Mouse (Mus musculus): ENCODE data around the gene Ankrd44. TPM values are rescaled to one million over a fixed set of nuclear protein-coding genes. Genes with fewer than 3 reads are reported as not detected.

The Ankrd44 gene
- polyA plus RNA-seq, 1 experiment from 2014 or later, result 20.1 TPM

DNA sequence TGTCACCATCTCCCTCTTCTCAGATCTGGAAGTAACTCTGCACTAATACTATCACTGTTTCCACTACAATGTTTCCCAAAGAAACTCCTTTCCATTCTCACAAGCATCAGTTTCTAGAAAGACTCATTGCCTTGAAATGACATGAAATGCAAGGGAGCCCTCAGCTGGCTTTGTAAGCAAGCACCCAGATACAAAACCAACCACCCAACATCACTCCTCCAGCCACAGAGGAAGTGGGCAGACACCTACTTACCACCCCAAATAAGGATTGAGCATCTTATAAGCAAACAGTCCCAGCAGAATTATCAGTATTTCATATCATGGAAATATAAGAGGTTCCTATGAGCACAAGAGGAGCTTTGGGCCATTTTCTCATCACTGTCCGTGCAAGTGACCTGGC is 71.8 kb downstream of the Ankrd44 start:
- no peaks in the 10 kb centered on the region for H3K9me3 ChIP-seq
- H3K27me3 ChIP-seq, result no peaks in the 10 kb centered on the region
- no peak overlapping the region for H3K4me3 ChIP-seq
- H3K9ac ChIP-seq (replicated peaks), result no peak overlapping the region
- no peaks in the 10 kb centered on the region for H3K36me3 ChIP-seq
- no peak for ATAC-seq (ENCODE audit: low FRiP score, low read depth)
- peaks cover 14% of the 10 kb centered on the region; the same call in 1 of the 2 replicates for H3K4me1 ChIP-seq
- 81% methylated on average over 1 of the region's 1 CpGs for WGBS
- no peak overlapping the region for H3K4me2 ChIP-seq (replicated peaks)
- no peak overlapping the region for H3K27ac ChIP-seq (replicated peaks)

DNA sequence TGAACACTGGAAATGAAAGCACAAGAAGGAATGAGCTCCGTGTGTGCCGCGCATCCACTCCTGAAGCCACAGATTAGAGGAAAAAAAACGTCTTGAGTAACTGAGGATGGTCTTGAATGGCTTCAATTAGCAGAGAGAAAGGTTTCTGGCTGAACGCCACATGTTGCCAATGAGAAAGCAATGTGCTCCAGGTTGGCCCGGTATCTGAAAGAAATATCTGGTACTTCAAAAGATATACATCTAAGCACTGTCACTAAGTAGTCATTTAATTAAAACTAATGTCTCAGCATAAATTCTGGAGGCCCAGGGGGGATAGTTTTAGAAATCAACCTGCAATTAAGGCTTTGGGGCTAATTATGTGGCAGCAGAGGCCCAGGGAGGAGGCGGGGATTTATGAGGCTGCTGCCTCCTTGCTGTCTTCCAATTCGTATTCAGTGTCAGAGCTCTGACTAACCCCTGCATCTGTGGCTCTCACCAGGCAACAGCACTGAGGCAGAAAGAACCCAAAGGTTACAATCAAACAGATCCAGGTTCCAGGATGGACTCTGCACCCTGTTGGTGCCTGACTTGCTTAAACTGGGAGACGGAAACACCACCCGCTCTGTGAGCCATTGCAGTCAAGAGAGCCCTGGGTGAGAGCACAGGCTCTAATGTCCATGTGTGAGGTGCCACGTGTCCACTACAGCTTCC is 72.7 kb downstream of the Ankrd44 start:
- no peak overlapping the region for H3K27ac ChIP-seq (replicated peaks)
- peaks cover 14% of the 10 kb centered on the region; the same call in 1 of the 2 replicates for H3K4me1 ChIP-seq
- H3K4me2 ChIP-seq (replicated peaks), result no peak overlapping the region
- 0 out of 2 replicates have a peak, but pooled peaks have one; percentile 16 for ATAC-seq (ENCODE audit: low FRiP score, low read depth)
- WGBS, result 72% methylated on average over 11 of the region's 11 CpGs
- no peak overlapping the region for H3K9ac ChIP-seq (replicated peaks)
- H3K4me3 ChIP-seq, result no peak overlapping the region
- H3K9me3 ChIP-seq, result no peaks in the 10 kb centered on the region
- H3K36me3 ChIP-seq, result no peaks in the 10 kb centered on the region
- H3K27me3 ChIP-seq, result no peaks in the 10 kb centered on the region

- WGBS, result 77% methylated on average over 9 of the region's 9 CpGs
- no peaks in the 10 kb centered on the region for H3K9me3 ChIP-seq
- peaks cover 14% of the 10 kb centered on the region; the same call in 1 of the 2 replicates for H3K4me1 ChIP-seq
- ATAC-seq (ENCODE audit: low FRiP score, low read depth), result no peak
- no peak overlapping the region for H3K4me2 ChIP-seq (replicated peaks)
- no peak overlapping the region for H3K4me3 ChIP-seq
- no peak overlapping the region for H3K9ac ChIP-seq (replicated peaks)
- H3K36me3 ChIP-seq, result no peaks in the 10 kb centered on the region
- no peak overlapping the region for H3K27ac ChIP-seq (replicated peaks)
- no peaks in the 10 kb centered on the region for H3K27me3 ChIP-seq
These were observed 74.6 kb downstream of the Ankrd44 start for GRCm38 (mm10) chr1:54851610-54852009.

DNA sequence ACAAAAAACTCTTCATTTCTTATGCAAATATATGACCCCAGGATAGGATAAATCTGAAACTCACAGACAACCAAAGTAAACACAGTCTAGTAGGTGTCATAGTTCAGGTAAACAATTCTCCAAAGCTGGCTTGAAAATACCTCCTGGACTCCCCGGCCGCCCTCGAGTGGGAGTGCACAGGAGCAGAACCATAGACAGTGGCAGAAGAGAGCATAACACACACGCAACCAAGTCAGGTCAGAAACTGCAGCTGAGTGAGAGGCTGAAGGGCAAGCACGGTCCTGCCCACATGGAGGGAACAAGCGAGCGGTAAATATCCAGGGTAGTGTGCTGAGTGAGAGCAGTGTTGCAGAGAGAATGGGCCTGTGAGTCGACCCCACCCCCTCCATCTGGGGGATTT is 76.1 kb downstream of the Ankrd44 start:
- Histone ChIP-seq H3K4me3 (no peak overlapping the region), H3K4me2 (replicated peaks) (no peak overlapping the region), H3K27ac (replicated peaks) (no peak overlapping the region), H3K36me3 (no peaks in the 10 kb centered on the region), H3K9me3 (no peaks in the 10 kb centered on the region), H3K9ac (replicated peaks) (no peak overlapping the region), H3K27me3 (no peaks in the 10 kb centered on the region), H3K4me1 (peaks cover 14% of the 10 kb centered on the region; the same call in 1 of the 2 replicates)
- ATAC-seq (ENCODE audit: low FRiP score, low read depth), result no peak
- 47% methylated on average over 8 of the region's 8 CpGs for WGBS

DNA sequence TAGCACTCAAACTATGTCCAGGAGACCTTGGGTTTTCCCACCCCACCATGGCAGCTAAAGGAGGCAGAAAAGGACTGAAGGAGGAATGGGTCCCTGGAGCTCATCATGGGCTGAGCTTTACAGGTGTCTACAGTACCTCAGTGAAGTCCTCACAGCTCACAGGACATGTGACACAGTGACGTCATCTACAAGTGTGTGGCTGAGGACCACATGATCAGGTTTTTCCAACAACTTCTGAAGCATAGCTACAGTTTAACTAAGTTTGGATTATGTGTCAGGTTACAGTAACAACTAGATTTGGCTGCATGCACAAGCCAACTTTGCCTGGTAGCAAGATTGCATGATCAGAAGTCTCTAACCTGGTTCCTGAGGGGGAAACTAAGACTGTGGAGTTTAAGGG is 78.9 kb downstream of the Ankrd44 start:
- Histone ChIP-seq H3K9me3 (no peaks in the 10 kb centered on the region), H3K36me3 (no peaks in the 10 kb centered on the region), H3K4me2 (replicated peaks) (no peak overlapping the region), H3K9ac (replicated peaks) (no peak overlapping the region), H3K27me3 (no peaks in the 10 kb centered on the region), H3K27ac (replicated peaks) (no peak overlapping the region), H3K4me1 (peaks cover 4% of the 10 kb centered on the region; the same call in 1 of the 2 replicates), H3K4me3 (no peak overlapping the region)
- WGBS, result 87% methylated on average over 1 of the region's 1 CpGs
- ATAC-seq (ENCODE audit: low FRiP score, low read depth), result no peak

- Histone ChIP-seq H3K27me3 (no peaks in the 10 kb centered on the region), H3K9ac (replicated peaks) (no peak overlapping the region)
- 80% methylated on average over 5 of the region's 5 CpGs for WGBS
These were observed 79.7 kb downstream of the Ankrd44 start for GRCm38 (mm10) chr1:54846346-54847000.

GRCm38 (mm10) chr1:54844361-54844760 is 81.8 kb downstream of the Ankrd44 start:
- ATAC-seq (ENCODE audit: low FRiP score, low read depth), result no peak
- Histone ChIP-seq H3K4me2 (replicated peaks) (no peak overlapping the region), H3K4me3 (no peak overlapping the region), H3K4me1 (no peaks in the 10 kb centered on the region), H3K9ac (replicated peaks) (no peak overlapping the region), H3K36me3 (no peaks in the 10 kb centered on the region), H3K9me3 (no peaks in the 10 kb centered on the region), H3K27ac (replicated peaks) (no peak overlapping the region), H3K27me3 (no peaks in the 10 kb centered on the region)
- 92% methylated on average over 1 of the region's 1 CpGs for WGBS

More at GRCm38 (mm10) chr1:54846346-54847000, 79.7 kb downstream of the Ankrd44 start:
- no peak overlapping the region for H3K4me2 ChIP-seq (replicated peaks)
- no peaks in the 10 kb centered on the region for H3K9me3 ChIP-seq
- H3K27ac ChIP-seq (replicated peaks), result no peak overlapping the region
- no peak overlapping the region for H3K4me3 ChIP-seq
- no peak for ATAC-seq (ENCODE audit: low FRiP score, low read depth)
- peaks cover 3% of the 10 kb centered on the region; the same call in 1 of the 2 replicates for H3K4me1 ChIP-seq
- no peaks in the 10 kb centered on the region for H3K36me3 ChIP-seq

- Histone ChIP-seq H3K9me3 (no peaks in the 10 kb centered on the region), H3K36me3 (no peaks in the 10 kb centered on the region), H3K4me1 (no peaks in the 10 kb centered on the region), H3K4me3 (no peak overlapping the region), H3K9ac (replicated peaks) (no peak overlapping the region), H3K4me2 (replicated peaks) (no peak overlapping the region), H3K27ac (replicated peaks) (no peak overlapping the region), H3K27me3 (no peaks in the 10 kb centered on the region)
- ATAC-seq (ENCODE audit: low FRiP score, low read depth), result no peak
- WGBS, result 84% methylated on average over 7 of the region's 7 CpGs
These were observed 83.3 kb downstream of the Ankrd44 start for GRCm38 (mm10) chr1:54842765-54843461.

- Histone ChIP-seq H3K4me1 (no peaks in the 10 kb centered on the region), H3K27ac (replicated peaks) (no peak overlapping the region), H3K9me3 (no peaks in the 10 kb centered on the region), H3K4me3 (no peak overlapping the region), H3K36me3 (no peaks in the 10 kb centered on the region), H3K4me2 (replicated peaks) (no peak overlapping the region), H3K9ac (replicated peaks) (no peak overlapping the region), H3K27me3 (no peaks in the 10 kb centered on the region)
- no peak for ATAC-seq (ENCODE audit: low FRiP score, low read depth)
- WGBS, result 54% methylated on average over 5 of the region's 5 CpGs
These were observed 84.4 kb downstream of the Ankrd44 start for GRCm38 (mm10) chr1:54841788-54842187.

DNA sequence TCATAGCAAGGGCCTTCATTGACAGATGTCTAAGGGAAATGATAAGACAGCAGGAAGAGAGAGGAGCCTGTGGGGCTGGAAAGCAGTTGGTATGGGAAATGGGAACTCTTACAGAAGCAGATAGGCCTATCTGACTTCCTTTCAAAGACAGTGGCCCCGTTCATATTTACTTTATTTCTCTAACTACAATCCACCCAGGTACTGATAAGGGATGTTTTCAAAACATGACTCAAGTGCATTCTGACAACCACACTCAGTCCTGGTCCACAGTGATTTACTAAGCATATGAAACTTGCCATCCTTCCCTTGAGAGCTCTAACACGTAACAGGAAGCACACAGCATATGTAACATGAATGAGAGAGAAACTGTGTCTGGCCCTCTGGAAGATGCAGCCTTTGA is 86.1 kb downstream of the Ankrd44 start:
- no peaks in the 10 kb centered on the region for H3K36me3 ChIP-seq
- no peaks in the 10 kb centered on the region for H3K27me3 ChIP-seq
- no peak overlapping the region for H3K4me2 ChIP-seq (replicated peaks)
- no peak overlapping the region for H3K9ac ChIP-seq (replicated peaks)
- no peaks in the 10 kb centered on the region for H3K4me1 ChIP-seq
- no peak overlapping the region for H3K4me3 ChIP-seq
- H3K9me3 ChIP-seq, result no peaks in the 10 kb centered on the region
- no peak for ATAC-seq (ENCODE audit: low FRiP score, low read depth)
- WGBS, result 84% methylated on average over 2 of the region's 2 CpGs
- H3K27ac ChIP-seq (replicated peaks), result no peak overlapping the region

DNA sequence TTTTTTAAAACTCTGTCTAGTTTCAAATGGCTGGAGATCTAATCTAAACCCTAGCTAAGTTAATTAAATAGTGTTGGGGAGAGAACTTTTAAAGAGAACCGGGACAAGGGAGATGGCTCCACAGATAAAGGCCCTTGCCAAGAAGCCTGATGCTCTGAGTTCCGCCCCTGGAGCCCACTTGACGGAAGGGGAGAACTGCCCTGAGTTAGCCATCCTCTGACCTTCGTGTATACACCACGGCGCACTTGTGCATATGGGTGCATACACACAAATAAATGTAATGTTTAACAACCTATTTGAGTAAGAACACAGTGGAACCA is 87.7 kb downstream of the Ankrd44 start:
- H3K4me2 ChIP-seq (replicated peaks), result no peak overlapping the region
- no peak overlapping the region for H3K4me3 ChIP-seq
- no peaks in the 10 kb centered on the region for H3K27me3 ChIP-seq
- H3K36me3 ChIP-seq, result no peaks in the 10 kb centered on the region
- no peak overlapping the region for H3K9ac ChIP-seq (replicated peaks)
- 90% methylated on average over 6 of the region's 6 CpGs for WGBS
- no peak for ATAC-seq (ENCODE audit: low FRiP score, low read depth)
- H3K27ac ChIP-seq (replicated peaks), result no peak overlapping the region
- H3K4me1 ChIP-seq, result no peaks in the 10 kb centered on the region
- no peaks in the 10 kb centered on the region for H3K9me3 ChIP-seq

- no peak overlapping the region for H3K27ac ChIP-seq (replicated peaks)
- H3K4me3 ChIP-seq, result no peak overlapping the region
- no peaks in the 10 kb centered on the region for H3K4me1 ChIP-seq
- ATAC-seq (ENCODE audit: low FRiP score, low read depth), result no peak
- 90% methylated on average over 17 of the region's 17 CpGs for WGBS
- H3K9ac ChIP-seq (replicated peaks), result no peak overlapping the region
- H3K9me3 ChIP-seq, result no peaks in the 10 kb centered on the region
- no peaks in the 10 kb centered on the region for H3K27me3 ChIP-seq
- no peaks in the 10 kb centered on the region for H3K36me3 ChIP-seq
- no peak overlapping the region for H3K4me2 ChIP-seq (replicated peaks)
These were observed 88.3 kb downstream of the Ankrd44 start for GRCm38 (mm10) chr1:54837721-54838485.
